Comparison of ENCODE assay signal across 10 mouse cellular contexts in the genomic region with DNA sequence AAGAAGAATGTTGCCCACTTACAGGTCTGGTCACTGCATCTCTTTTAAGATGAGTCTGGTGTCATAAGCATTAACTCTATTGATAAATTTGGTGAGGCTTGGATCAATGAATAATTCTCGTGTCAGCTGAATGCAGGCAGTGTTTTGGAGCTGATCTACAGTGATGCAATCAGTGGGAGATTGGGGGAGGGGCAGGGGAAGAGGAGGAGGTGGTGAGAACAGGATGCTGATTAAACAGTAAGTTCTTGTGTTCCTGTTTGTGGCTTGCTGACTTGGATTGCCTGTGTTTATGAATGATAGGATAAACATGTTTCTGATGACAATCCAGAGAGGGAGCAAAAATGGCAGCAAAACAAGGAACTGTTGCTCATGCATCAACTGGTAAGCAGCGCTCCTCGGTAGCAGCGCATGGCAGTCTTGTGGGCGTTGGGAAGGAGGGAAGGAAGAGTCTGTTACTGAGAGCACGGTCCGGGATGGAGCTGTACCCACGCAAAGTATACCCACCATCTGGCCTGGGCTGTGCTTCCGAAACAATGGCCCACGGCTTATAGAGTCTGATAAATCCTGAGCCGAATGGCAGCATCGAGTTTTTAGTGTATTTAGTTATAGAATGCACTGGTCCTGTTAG.
A peak's percentile ranks its signal among the peaks of the same experiment; 100 is the strongest.
DNase-seq lines count a peak whose midpoint lies in the region; ATAC-seq and TF ChIP-seq lines count a peak whose summit lies in the region.
"Had no signal": no experiment of that assay in that cellular context is flagged by ENCODE, and none has a peak within 500 bp of the region (broad histone marks: within the 10 kb centered on the region; RNA-seq: fewer than 3 reads in every experiment).

No protein-coding gene starts in this region.

- TF ChIP-seq POLR2A in thymus, adult 2 months (IDR thresholded peaks at IDR 0.05; ENCODE audit: control insufficient read depth, extremely low read depth, insufficient read depth, low read length, poor library complexity), result no peak

- no peak overlapping the region for H3K4me2 ChIP-seq in intestine, embryonic 16.5 days (ENCODE audit: low read depth, low read length)
- H3K4me2 ChIP-seq: stomach, embryonic 15.5 days had no signal

- DNase-seq in adrenal gland, postnatal 10 days, result peak; percentile 23
- no peak for DNase-seq in adrenal gland, adult 8-10 months
- peak; percentile 13 for DNase-seq in thymus, adult 2 months
- no peak for DNase-seq in thymus, postnatal 36 days
- peak; percentile 60 to 80 for DNase-seq in left cerebral cortex, postnatal 36 days (ENCODE audit: low spot score in 2 of 2)
- DNase-seq in thymus, postnatal 4 days, result peak; percentile 60
- DNase-seq in gastrocnemius, postnatal 4 days (ENCODE audit: low spot score in 2 of 2), result no peak
- DNase-seq: cerebellum, postnatal 36 days had no signal

- no peak overlapping the region for H3K4me3 ChIP-seq in thymus, adult 2 months (ENCODE audit: control insufficient read depth, insufficient read depth, low read length)
- no peak overlapping the region for H3K4me3 ChIP-seq in intestine, embryonic 16.5 days (ENCODE audit: low read length)
- H3K4me3 ChIP-seq: stomach, embryonic 15.5 days had no signal

- ATAC-seq in intestine, embryonic 16.5 days, result no peak

- no peak for TF ChIP-seq CTCF in thymus, adult 2 months (IDR thresholded peaks at IDR 0.05; ENCODE audit: borderline replicate concordance, control insufficient read depth, extremely low read depth, insufficient read depth, low read length, poor library complexity)

- intact Hi-C loops in left cerebral cortex, postnatal 36 days (cut with DNase I), result no loop called here

- WGBS in thymus, adult 2 months, result 91% methylated on average over 12 of the region's 12 CpGs
- WGBS in intestine, embryonic 16.5 days, result 82% methylated on average over 12 of the region's 12 CpGs

- no peaks in the 10 kb centered on the region for H3K36me3 ChIP-seq in thymus, adult 2 months (ENCODE audit: control insufficient read depth, insufficient read depth, low read length)
- no peaks in the 10 kb centered on the region for H3K36me3 ChIP-seq in intestine, embryonic 16.5 days (ENCODE audit: control insufficient read depth, insufficient read depth, low read length)
- H3K36me3 ChIP-seq: stomach, embryonic 15.5 days had no signal

- H3K27me3 ChIP-seq in thymus, adult 2 months (ENCODE audit: control insufficient read depth, insufficient read depth, low read length), result no peaks in the 10 kb centered on the region
- H3K27me3 ChIP-seq in intestine, embryonic 16.5 days (replicated peaks; ENCODE audit: control insufficient read depth, insufficient read depth, low read length), result no peaks in the 10 kb centered on the region
- H3K27me3 ChIP-seq: stomach, embryonic 15.5 days had no signal

- no peaks in the 10 kb centered on the region for H3K9me3 ChIP-seq in intestine, embryonic 16.5 days (ENCODE audit: control insufficient read depth, low read length)
- H3K9me3 ChIP-seq: stomach, embryonic 15.5 days had no signal

- H3K27ac ChIP-seq in thymus, adult 2 months (ENCODE audit: control insufficient read depth, insufficient read depth, low read length), result no peak overlapping the region
- H3K27ac ChIP-seq in intestine, embryonic 16.5 days (ENCODE audit: low read length), result no peak overlapping the region
- H3K27ac ChIP-seq: stomach, embryonic 15.5 days had no signal

- no peak overlapping the region for H3K9ac ChIP-seq in intestine, embryonic 16.5 days (ENCODE audit: low read depth, low read length)
- H3K9ac ChIP-seq: stomach, embryonic 15.5 days had no signal

- 0 out of 2 replicates have a peak, but pooled peaks cover 2% of the 10 kb centered on the region for H3K4me1 ChIP-seq in thymus, adult 2 months (replicated peaks; ENCODE audit: control insufficient read depth, insufficient read depth, low read length)
- H3K4me1 ChIP-seq in intestine, embryonic 16.5 days (ENCODE audit: control insufficient read depth, insufficient read depth, low read length), result peaks cover 5% of the 10 kb centered on the region
- H3K4me1 ChIP-seq: stomach, embryonic 15.5 days had no signal

Comparison
In these comparisons a context has a peak if more than half of its experiments do, and no peak if none do; other contexts are left out.
1. DNase-seq: peak in adrenal gland, postnatal 10 days (single experiment), thymus, adult 2 months (single experiment), left cerebral cortex, postnatal 36 days (2 of 2) and thymus, postnatal 4 days (single experiment); none in adrenal gland, adult 8-10 months (single experiment), thymus, postnatal 36 days (0 of 2) and gastrocnemius, postnatal 4 days (0 of 2).